Mouse (Mus musculus) gastrocnemius, postnatal 25 days (tissue): ENCODE measurements around the gene Pak6. TPM values are rescaled to one million over a fixed set of nuclear protein-coding genes. Genes with fewer than 3 reads are reported as not detected.

ENCODE experiments used
- DNase-seq: peaks from one replicate; pipeline ENCODE4 v3.0.0; 2022
- total RNA-seq, 2 experiments: library from RNA; stranded (reverse); gene quantifications; 1 replicate in 1 of 2; 2 replicates in 1 of 2; pipeline ENCODE4 v1.2.3; 2021

The Pak6 gene
- total RNA-seq, 2 experiments from 2014 or later: 0.64 TPM; not detected in 1

DNA sequence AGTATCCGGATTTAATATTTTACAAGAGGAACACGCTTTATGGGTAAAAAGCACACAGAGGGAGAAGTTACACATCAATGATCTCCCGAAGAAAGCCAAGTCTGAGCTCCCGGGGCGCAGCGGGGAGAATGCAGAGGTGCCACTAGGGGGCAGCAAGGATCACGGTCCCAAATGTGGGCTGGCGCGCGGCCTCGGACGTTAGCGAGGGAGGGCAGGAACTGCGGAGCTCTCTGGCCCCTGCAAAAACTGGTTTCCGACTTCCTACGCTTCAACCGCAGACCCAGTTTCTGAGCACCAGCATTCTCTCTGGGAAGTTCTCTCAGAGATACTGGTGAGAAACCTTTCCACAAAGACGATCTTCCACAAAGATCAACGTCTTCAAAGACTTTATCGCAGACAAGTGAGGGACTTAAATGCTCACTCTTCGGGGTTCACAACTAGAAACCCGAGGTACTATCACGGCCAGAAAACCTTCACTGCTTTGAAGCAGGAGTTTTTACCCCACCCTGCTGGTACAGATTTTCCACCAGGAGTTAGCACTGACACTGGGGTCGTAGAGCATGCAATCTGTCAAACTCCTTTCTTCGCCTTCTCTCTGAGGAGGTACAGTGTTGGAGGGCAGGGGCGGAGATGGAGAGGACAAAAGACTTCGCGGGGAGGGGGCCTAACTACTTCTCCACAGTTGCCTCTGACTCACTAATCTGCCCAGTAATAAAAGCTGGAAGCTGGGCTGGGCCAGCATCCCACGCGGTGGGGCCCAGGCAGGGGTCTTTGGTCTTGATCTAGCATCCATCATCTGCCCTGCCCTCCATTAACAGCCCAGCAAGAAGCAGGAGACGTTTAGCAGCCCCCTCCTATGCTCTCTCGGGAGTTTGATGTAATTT lies 37.3 kb downstream of the Pak6 start:
- peak; percentile 68 for DNase-seq

DNA sequence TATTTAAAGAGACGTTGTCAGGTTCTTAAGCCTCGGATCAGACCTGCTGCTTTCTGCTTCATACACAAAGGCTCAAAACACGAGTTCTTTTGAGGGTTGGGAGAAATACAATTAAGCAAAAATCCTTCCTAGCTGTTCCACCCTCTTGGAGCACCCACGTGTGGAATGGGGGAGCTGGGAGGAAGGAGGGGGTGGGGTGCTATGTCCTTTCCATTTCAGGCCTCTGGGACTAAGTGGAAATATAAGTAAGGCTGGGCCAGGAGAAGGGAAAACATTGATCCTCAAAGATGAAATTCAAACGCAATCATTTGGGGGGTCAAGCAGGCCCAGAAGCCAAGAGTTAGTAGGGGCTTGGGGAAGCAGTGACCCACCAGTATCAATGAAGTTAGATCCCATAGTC lies 38.1 kb downstream of the Pak6 start:
- DNase-seq: no peak

DNA sequence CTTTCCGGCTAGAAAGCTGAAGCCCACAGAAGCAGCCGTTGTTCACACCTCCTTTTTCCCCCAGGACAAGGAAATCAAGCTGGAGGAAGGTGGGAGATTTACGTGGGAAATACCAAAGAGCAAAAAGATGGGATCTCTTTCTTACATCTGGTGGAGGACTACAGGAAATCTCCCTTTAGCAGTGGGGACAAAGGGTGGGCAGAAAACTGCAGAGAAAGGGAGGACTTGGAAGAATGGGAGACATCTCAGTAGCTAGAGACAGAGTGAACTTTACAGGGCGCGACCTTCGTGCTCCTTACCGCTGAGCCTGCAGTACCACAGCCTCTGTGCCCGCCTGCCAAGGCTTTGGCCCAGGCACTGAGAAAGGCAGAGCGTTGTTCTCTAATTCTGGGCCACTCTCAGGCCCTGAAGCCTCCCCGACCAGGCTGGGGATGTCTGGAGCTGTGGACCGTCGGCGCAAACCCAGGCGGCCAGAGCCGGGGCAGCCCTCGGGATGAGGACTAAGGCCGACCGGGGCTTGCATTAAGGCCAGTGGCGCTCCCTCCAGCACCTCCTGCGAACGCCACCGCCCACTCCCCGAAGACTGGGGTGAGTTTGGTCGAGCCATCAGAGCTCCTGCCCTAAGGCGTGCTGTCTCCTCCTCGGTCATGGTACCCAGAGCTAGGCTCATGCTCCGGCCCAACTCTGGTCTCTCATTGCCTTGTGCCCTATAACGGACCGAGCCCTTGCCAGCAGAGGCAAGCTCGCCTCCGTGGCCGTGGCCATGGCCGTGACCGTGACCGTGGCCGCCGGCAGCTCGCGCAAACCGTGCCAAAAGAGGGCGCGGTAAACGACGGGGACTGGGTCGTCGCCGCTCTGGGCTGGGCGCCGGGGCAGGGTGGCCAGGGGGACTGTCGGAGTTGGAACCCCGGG lies 39.1 kb downstream of the Pak6 start:
- no peak for DNase-seq

DNA sequence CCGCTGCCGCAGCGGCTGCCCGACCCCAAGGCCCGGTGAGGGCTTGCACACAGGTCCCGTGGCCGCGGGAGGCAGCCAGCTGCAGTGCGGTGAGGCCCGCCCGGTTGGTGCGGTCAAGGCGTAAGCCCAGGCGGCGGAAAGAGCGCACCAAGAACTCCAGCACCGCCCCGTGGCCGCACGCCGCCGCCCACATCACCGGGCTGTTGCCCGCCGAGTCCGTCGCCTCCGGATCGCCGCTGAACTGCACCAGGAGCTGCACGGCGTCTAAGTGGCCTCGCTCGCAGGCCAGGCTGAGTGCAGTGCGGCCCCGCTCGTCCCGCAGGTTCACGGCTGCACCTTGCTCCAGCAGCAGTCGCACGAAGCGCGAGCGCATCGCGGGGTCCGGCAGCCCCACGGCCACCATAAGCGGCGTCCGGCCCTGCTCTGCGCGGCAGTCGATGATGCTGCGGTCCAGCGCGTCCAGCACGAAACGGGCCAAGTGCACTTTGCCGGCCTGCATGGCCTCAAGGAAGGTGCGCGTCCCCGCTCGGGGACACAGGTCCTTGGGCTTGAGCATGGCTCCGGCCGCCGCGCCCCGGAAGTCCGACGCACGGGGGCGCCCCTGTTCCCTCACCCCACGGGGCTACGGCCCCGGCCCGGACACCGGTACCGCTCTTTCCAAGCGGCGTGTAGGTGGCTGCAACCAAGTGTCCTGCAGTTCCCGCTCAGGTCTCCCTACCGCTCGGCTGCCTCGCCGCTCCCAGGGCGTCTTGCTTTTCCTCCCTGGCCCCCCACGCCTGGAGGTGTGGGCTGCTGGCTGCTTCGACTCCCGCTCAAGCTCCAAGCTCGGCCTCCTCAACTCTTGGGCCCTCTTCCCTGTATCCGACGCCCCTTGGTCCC lies 40.0 kb downstream of the Pak6 start:
- no peak for DNase-seq

DNA sequence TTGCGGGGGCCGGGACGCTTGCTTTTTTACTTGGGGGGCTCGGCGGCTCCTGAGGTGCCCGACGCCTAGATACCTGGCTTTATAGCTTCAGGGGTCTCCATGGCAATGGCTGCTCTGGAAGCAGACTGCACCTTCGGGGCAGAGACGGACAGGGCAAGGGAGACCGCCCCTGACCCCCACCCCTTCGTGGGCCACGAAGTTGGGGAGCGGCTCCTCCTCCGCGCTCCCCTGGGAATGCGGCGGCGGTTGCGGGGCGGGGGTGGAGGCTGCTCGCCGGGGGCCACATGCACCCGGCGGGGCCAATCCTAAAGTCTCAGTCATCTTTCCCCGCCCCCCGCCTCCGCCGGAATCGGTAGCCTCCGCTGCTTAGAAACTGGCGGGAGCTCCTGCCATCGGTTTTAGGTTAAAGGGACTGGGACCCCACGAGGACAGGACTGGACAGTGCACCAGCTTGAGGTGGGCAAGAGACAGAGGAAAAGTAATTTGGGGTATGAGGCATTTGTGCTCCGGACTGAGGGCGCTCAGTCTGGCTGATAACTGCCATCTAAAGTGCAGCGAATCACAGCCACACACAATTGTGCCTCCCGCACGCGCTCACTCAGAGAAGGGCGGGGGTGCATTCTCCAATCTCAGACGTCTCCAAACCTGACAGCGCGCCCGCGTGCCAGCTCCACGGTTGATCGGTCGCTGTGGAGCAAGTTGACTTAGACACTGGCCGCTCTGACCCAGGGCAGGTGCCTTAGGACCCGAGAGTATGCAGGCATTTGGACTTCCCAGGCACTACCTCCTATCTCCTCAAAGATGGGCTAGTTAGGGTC lies 41.0 kb downstream of the Pak6 start, which contains the start of gene Ankrd63:
Gene Ankrd63 (minus strand): TSS at position 51 of the 818 bp plus-strand sequence.
- DNase-seq: no peak

DNA sequence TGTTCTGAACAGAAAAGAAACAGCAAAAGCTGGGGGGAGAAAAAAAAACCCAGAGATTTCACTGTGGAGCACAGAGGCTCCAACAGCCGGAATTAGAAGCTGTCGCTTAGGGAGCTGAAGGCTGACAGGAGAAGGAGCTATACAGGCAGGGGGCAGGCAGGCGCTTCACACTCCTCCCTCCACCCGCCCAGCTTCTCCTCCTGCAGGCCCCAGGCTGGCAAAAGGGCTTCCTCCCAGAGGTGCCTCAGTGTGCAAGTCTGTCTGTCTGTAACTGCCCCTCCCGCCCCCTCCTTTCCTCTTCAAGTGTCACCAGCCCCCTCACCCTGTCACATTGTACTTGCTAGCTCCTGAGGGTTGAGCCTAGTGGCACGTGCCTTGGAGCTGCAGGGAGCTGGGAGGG lies 43.3 kb downstream of the Pak6 start:
- DNase-seq: no peak

DNA sequence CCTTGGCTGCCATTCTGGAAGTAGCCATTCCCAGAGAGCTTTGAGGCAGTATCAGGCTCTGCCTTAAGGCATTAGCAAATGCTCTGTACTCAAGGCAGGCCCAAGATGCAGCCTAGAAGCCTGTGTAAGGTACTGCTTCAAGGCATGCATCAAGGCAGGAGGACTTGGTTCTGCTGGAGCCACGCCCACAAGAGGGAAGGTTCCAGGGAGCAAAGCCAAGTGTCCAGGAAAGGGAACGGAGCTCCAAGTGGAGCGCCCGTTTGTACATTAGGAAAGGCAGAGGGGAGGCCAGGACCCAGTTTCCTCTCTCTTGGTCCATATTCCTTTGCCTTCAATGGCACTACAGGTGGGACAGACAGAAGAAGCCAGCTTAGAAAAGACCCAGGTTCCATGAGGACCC lies 45.4 kb downstream of the Pak6 start:
- DNase-seq: no peak

DNA sequence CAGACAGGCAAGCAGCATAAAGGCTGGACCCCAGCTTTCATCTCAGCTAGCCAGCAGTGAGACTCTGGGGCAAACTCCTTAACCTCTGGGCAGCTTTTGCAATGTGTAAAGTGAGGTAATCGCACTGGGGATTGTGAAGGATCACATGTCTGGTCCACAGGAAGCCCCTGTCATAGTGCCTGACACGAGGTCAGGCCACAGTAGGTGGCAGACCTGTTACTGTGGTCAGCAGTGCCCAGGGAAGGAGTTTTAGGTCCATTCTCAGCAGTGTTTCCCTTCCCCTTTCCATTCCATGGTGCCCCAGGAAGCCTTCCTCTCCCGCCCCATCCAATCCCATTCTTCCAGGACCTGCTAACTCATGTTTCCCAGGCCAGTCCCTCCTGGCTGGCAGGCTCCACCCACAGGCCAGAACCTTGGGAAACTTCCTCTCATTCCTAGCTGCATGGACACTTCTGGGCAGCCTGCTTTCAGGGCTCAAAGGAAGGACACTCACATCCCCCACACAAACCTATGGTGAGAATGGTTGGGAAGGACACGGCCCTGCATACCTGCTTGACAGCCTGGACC lies 46.6 kb downstream of the Pak6 start:
- DNase-seq: no peak

DNA sequence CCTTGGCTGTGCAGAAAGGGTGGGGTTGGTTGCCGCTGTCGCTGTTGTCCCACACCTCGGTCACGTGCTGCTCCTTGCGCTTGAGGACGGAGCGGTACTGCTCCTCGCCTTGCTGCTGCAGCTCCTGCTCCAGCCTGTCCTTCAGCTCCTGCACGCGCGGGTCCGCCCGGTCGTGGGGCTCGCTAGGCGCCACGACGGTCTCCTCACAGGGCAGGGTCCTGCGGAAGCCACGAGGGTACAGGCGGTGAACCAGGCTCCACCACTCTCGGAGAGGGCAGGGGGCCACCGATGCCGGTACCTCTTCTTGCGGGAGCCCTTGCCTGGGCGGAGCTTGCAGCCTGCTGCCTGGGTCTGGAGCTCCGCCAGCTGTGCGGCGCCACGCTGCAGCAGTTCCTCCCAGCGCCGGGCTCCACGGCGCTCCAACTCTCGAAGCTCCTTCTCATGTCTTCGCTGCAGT lies 48.0 kb downstream of the Pak6 start:
- DNase-seq: no peak

DNA sequence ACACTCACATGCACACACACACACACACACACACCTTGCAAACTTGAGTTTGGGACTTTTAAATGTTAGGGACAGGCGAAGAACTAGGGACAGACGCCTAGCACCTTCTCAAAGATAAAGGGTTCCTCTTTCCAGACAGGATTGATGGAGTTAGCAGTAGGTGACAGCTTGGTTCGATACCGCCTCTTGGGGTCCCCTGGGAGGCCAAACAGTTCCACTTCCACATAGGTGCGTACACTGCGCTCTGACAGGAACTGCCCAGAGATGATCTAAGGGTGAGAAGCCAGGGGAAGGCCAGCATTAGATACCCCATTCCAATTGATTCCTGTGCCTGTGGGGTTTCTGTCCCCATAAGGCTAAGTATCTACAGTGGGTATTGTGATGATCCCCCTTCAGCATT lies 50.5 kb downstream of the Pak6 start:
- DNase-seq: no peak

DNA sequence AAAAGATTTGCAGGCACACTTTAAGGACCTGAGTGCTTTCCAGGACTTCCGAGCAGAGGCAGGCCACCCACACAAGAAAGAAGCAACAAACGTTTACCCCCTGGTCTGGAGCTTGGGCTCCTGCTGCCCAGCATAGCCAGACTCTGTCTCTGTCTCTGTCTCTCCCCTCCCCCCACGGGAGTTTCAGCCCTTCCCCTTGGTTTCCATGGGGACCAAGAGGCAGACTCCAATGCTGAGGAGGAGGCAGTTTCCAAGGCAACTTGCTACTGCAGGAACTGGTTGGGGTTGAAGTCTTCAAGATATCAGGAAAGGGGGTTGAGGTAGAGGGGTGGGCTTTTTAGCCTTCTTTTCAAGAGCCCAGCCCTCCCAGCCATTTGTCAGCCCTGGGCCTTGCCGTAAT lies 51.1 kb downstream of the Pak6 start:
- DNase-seq: no peak

DNA sequence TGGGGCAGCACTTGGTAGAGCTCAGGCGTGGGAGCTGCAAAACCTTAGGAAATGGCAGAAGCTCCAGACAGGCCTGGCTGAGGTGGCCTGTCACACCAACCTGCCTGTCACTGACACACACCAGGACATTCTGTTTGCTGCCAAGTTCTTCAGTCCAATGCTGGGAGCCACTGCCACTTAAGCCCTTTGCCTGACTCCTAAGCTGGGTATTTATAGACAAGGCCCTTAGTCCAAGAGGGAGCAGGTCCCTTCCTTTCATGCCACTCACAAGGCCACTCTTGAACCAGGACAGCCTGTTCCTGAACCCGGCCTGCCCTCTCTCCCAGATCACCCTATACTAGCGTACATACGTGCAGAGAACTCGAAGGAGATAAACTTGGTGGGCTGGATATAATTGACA lies 53.6 kb downstream of the Pak6 start:
- peak; percentile 66 for DNase-seq

DNA sequence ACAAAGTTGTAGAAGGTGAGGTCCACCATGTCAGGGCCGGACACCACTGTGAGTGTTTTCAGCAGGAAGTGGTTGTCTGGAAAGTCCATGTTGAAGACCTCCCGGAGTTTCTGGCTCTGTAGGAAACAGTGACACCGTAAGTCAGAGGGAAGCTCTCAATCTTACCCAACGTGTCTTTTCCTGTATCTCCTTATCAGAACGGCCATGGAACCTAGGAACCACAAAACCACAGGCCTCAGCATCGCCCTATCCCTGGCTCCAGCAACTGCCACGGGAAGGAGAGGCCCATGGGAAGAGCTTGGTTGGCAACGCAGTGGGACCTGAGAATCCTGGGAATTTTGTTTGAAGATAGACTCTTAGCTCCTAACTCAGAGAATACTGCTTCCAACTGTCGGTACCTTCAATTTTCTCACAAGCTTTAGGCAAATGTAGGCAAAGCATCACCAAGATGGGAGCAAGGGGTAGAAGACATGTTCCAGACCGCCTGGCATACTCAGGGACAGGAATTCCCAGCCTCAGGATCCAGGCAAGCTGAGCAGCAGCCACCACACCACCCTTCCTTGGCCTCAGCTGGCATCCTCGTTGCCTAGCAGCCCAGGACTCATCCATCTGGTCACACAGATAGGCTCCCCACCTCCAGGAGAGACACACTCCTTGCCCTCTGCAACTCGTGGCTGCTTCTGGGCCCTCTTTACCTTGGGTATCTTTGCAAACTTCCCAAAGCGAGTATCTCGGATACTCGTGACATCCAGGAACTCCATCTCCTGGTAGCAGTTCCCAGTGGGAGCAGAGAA lies 60.8 kb downstream of the Pak6 start:
- no peak for DNase-seq

DNA sequence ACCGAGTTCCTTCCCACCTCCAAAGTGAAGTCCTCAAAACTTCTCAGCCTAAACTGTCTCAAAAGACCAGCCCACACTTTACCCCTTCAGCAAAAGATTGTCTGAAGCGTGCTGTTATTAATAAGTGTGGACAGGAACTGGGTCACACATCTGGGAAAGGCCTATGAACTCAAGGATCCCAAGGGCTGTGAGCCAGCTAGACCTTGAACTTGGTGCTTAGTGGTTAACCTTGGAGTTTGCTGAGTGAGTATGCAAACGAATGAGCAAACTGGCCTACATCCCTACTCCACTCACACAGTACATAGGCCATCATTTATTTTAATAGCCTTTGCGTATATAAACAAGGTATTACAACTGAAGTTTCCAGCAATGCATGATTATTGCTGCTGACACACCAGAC lies 62.4 kb downstream of the Pak6 start:
- DNase-seq: no peak

DNA sequence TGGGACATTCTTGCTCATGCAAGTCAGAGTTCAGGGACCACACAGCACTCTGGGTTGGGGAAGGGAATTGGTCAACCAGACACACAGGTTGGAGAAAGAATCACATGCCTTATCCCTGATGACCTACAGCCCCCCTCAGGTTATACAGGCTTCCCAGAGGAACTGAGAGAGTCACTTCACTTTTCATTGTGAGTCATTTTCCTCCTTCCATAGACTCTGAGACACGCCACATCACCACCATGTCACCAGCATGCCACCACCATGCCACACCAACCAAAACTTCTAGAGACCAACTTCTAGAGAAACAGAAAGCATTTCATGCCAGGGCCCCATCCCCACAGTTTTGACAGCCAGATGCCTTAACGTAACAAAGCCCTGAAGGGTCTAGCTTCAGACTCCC lies 63.8 kb downstream of the Pak6 start:
- DNase-seq: no peak

DNA sequence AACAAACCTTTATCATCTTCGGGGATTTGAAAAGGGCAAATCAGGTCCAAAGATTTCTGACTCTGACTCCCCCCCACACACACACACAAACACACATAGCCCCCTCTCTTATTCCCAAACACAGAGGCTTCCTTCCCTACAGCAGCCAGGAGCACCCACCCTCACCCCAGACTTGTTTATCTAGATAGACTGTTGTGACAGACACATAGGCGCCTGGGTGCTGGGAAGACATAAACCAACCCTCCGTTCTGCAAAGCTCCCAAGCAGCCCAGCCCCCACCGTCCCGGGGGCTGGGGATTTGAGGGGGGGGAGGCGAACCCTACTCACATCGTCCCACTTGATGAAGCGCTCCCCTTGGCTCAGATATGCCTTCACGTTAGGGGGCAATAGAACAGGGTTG lies 64.8 kb downstream of the Pak6 start:
- no peak for DNase-seq

DNA sequence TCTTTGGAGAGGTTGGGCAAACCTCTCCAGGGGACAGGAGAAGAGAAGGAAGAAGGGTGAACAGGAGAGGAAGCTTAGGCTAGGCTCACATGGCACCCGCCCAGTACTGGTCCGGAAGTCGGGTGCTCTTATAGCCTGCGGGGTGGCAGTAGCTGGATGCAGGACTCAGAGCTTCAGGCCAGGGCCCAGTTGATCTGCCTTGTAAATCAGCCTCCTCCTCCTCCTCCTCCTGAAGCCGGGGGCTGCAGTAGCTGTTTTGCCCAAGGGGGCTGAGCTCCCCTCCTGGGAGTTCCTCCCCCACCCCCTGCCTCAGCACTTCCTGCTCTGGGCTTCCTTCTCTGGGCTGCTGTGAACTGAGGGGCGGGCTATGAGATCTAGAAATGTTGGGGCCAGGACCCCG lies 65.2 kb downstream of the Pak6 start, which contains the start of gene Plcb2:
Gene Plcb2 (minus strand): TSS at position 102 of the 400 bp plus-strand sequence.
- DNase-seq: no peak

DNA sequence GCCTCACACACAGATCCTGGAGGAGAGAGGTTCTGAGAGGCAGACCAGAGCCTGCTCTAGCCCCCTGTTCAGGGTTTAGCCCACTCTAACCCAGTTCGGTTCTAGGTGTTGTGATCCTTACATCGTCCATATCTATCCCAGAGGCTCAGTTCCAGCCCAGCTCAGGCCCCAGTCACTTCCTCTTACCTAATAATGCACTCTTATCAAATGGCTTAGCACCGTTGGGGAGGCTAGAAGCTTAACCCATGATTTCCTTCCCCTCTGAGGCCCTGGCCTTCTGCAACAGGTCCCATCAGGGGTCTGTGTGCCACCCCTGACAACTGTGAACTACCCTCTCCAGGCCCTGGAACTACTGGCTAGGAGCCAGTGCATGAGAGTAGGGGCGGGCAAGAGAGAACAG lies 66.1 kb downstream of the Pak6 start:
- DNase-seq: no peak

DNA sequence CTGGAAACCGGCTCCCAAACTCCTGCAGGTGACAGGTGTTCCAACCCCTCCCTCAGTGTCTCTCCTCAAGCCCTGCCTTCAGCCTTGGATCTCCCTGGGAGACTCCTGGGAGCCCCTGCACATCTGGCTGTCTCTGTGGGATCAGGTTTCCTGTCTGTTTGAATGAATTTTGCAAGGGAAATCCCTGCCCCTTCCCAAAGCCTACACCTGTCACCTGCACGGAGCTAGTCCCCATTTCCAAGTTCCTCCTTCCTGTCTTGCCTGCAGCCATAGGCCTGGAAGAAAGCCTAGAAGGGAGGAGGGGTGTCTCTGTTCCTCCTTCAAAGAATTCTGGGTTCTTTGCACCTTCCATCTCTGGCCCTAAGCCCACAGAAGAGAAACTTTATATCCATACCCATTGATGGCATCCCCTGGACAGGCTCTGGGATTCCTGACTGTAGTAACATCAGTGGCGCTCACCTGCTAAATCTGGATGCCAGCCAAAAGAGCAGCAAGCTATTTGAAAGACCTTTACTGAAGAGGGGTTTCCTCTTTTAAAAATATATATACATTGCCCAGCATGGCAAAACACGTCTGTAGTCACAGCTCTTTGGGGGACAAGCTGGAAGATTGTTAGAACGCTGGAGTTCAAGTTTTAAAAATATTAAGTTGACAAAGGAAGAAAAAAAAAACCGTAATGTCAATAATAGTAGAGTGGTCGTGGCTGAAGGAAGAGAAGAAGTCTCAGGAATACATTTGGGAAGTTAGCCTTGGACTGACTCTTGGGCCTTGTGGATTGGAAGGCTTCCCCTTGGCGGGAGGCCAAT lies 66.9 kb downstream of the Pak6 start:
- no peak for DNase-seq
